Mouse (Mus musculus) limb, embryonic 14.5 days (tissue): ENCODE measurements at regions not wholly inside any gene's neighbourhood (a gene's known extent, or its start where the extent isn't known, plus 50 kb on each side); places are given as distances from the start of the nearest gene placed in this dataset.

ENCODE experiments used
- ATAC-seq: fragments of 200-750 bp; cut with Nextera tagmentation; 2 replicates; pipeline ENCODE4 v1.8.0; 2017; ENCODE audit warnings: low read depth, moderate number of reproducible peaks, moderate TSS enrichment; ENCODE audit not compliant: low FRiP score
- DNase-seq: peaks from one replicate; pipeline ENCODE4 v3.0.0-alpha.2; 2015; ENCODE audit warnings: low spot score
- H3K27ac ChIP-seq: fragments of 300-500 bp; sonication (generic); replicated peaks from 2 replicates; pipeline ENCODE4 v1.5.1; 2014; ENCODE audit warnings: low read depth, mild to moderate bottlenecking, low read length, moderate library complexity, mixed read lengths
- H3K27me3 ChIP-seq: fragments of 300-500 bp; sonication (generic); 2 replicates; pipeline ENCODE4 v1.6.1; 2014; ENCODE audit warnings: low read length, mixed read lengths; ENCODE audit not compliant: control insufficient read depth, insufficient read depth
- H3K36me3 ChIP-seq: fragments of 300-500 bp; sonication (generic); 2 replicates; pipeline ENCODE4 v1.6.1; 2014; ENCODE audit warnings: mild to moderate bottlenecking, low read length, moderate library complexity, mixed read lengths; ENCODE audit not compliant: control insufficient read depth, insufficient read depth
- H3K4me1 ChIP-seq: fragments of 300-500 bp; sonication (generic); 2 replicates; pipeline ENCODE4 v1.6.1; 2014; ENCODE audit warnings: antibody characterized with exemption, low read length, mixed read lengths; ENCODE audit not compliant: control insufficient read depth, insufficient read depth
- H3K4me2 ChIP-seq: fragments of 300-500 bp; sonication (generic); replicated peaks from 2 replicates; pipeline ENCODE4 v1.6.1; 2014; ENCODE audit warnings: low read depth, mild to moderate bottlenecking, low read length, moderate library complexity; ENCODE audit not compliant: severe bottlenecking
- H3K4me3 ChIP-seq: fragments of 300-500 bp; sonication (generic); replicated peaks from 2 replicates; pipeline ENCODE4 v1.5.1; 2014; ENCODE audit warnings: low read length
- H3K9ac ChIP-seq: fragments of 300-500 bp; sonication (generic); 2 replicates; pipeline ENCODE4 v1.6.1; 2014; ENCODE audit warnings: mild to moderate bottlenecking, low read depth, low read length, moderate library complexity; ENCODE audit not compliant: severe bottlenecking
- H3K9me3 ChIP-seq: fragments of 300-500 bp; sonication (generic); 2 replicates; pipeline ENCODE4 v1.6.1; 2016; ENCODE audit warnings: low read length; ENCODE audit not compliant: control insufficient read depth
- POLR2A ChIP-seq: fragments of 200-500 bp; IDR thresholded peaks from 2 replicates; pipeline ENCODE4 v1.8.0; 2012; ENCODE audit warnings: inconsistent platforms, mild to moderate bottlenecking, moderate library complexity, borderline replicate concordance; ENCODE audit not compliant: insufficient read depth, insufficient read length; ENCODE audit errors: extremely low read depth
- WGBS: fragments of 180-500 bp; shearing (Covaris S2); extraction: QIAGEN DNeasy Blood & Tissue Kit; methylation state at CpG from one replicate; pipeline ENCODE4 v1.1.7; 2014; 5-methylcytosine and 5-hydroxymethylcytosine counted together

- Histone ChIP-seq H3K36me3 (no peaks in the 10 kb centered on the region), H3K4me1 (peaks cover 13% of the 10 kb centered on the region), H3K4me3 (no peak overlapping the region), H3K4me2 (no peak overlapping the region), H3K9me3 (no peaks in the 10 kb centered on the region), H3K27me3 (0 out of 2 replicates have a peak, but pooled peaks cover 4% of the 10 kb centered on the region), H3K9ac (no peak overlapping the region), H3K27ac (peak overlapping the region; percentile 40; the same call in 1 of the 2 replicates)
- TF ChIP-seq POLR2A = no peak
- ATAC-seq (peak; percentile 41; the same call in 1 of the 2 replicates), DNase-seq (peak; percentile 36)
- WGBS = 52% methylated on average over 15 of the region's 15 CpGs
These were observed 218.2 kb downstream of the Cdc5l start for GRCm38 (mm10) chr17:45215067-45216049.

DNA sequence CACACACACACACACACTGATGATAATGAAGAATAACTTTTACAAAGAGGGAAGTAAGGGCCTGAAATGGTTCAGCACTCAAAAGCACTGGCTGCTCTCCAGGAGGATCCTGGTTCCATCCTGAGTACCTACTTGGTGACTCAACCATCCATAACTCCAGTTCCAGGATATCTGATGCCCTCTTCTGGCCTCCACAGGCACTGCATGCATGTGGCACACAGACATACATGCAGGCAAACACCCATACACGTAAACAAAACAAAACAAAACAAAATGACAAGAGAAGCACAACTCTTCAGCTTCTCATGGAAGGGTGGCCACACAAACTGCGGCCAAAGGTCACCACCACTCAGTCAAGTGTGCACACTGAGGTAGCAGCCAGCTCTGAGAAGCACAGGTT, 222.6 kb downstream of the Cdc5l start:
- H3K9me3 ChIP-seq = no peaks in the 10 kb centered on the region
- ATAC-seq (no peak), DNase-seq (no peak)
- WGBS = 93% methylated on average over 2 of the region's 2 CpGs
- no peaks in the 10 kb centered on the region for H3K36me3 ChIP-seq
- no peak overlapping the region for H3K4me3 ChIP-seq
- no peak for TF ChIP-seq POLR2A
- H3K27me3 ChIP-seq = no peaks in the 10 kb centered on the region
- H3K9ac ChIP-seq = no peak overlapping the region
- no peak overlapping the region for H3K27ac ChIP-seq
- H3K4me1 ChIP-seq = peaks cover 7% of the 10 kb centered on the region
- no peak overlapping the region for H3K4me2 ChIP-seq

DNA sequence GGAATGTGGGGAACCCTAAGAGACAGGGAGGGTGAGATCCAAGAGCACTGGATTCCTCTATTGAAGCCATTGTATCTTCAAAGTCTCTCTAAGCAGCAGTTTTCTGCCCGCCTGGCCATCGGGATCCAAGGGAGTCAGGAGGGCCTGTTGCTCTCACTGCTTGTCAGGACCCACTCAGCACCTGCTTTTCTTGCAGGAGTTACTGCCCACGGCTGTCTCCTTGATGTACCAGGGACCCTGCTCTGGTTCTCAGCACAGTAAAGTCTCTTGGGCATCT, 224.2 kb downstream of the Cdc5l start:
- ATAC-seq = 0 out of 2 replicates have a peak, but pooled peaks have one; percentile 12
- Histone ChIP-seq H3K27me3 (no peaks in the 10 kb centered on the region), H3K36me3 (no peaks in the 10 kb centered on the region), H3K4me1 (peaks cover 6% of the 10 kb centered on the region; the same call in 1 of the 2 replicates), H3K27ac (no peak overlapping the region), H3K9me3 (no peaks in the 10 kb centered on the region), H3K4me2 (no peak overlapping the region), H3K4me3 (no peak overlapping the region), H3K9ac (no peak overlapping the region)
- DNase-seq = no peak
- no peak for TF ChIP-seq POLR2A
- 78% methylated on average over 3 of the region's 3 CpGs for WGBS

DNA sequence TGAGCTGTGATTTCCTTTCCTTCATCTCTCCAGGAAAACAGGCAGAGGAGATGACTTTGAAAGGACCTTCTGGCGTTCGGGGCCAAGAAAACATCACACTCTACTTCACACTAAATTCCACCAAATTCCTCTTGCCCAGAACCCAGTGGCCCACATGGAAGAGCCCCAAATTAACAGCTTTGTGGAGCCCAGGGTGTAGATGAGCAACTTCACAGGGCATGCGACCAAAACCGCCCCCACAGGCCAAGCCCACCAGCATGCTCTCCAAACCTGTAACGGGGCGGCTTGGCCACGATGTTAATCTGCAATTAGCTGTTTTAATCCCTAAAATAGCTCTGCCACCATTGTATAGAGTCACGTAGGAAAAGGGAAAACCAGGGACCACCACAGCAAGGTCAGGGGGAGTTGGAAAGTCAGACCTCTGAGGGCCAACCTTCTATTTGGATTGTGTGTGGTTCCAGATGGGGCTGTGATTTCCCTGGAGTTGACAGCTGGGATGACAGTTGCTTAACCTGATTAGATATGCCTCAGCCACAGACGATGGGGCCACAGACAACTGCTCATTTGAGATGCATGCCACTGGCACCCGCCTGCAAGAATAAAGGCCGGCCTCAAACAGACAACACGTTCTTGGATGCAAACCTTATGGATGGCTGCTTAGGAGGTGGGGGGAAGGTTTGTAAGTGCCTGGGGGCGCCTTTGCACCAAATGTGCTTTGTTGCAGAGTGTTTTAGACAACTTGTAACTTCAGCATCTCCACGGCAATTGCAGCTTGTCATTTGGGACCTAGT, 224.7 kb downstream of the Cdc5l start:
- ATAC-seq (peak; percentile 41; the same call in 1 of the 2 replicates), DNase-seq (peak; percentile 17)
- TF ChIP-seq POLR2A = no peak
- Histone ChIP-seq H3K27me3 (no peaks in the 10 kb centered on the region), H3K4me2 (no peak overlapping the region), H3K9ac (no peak overlapping the region), H3K9me3 (no peaks in the 10 kb centered on the region), H3K4me3 (no peak overlapping the region), H3K27ac (no peak overlapping the region), H3K4me1 (peaks cover 6% of the 10 kb centered on the region; the same call in 1 of the 2 replicates), H3K36me3 (no peaks in the 10 kb centered on the region)
- WGBS = 72% methylated on average over 14 of the region's 14 CpGs

- WGBS = 97% methylated on average over 6 of the region's 6 CpGs
- ATAC-seq (no peak), DNase-seq (no peak)
- no peak overlapping the region for H3K4me2 ChIP-seq
- H3K4me3 ChIP-seq = no peak overlapping the region
- no peak overlapping the region for H3K9ac ChIP-seq
- H3K9me3 ChIP-seq = peaks cover 7% of the 10 kb centered on the region; the same call in 1 of the 2 replicates
- H3K4me1 ChIP-seq = peaks cover 18% of the 10 kb centered on the region
- no peak for TF ChIP-seq POLR2A
- no peaks in the 10 kb centered on the region for H3K27me3 ChIP-seq
- no peak overlapping the region for H3K27ac ChIP-seq
- no peaks in the 10 kb centered on the region for H3K36me3 ChIP-seq
These were observed 237.8 kb downstream of the Cdc5l start for GRCm38 (mm10) chr17:45195779-45196178.
